Mouse (Mus musculus): ENCODE measurements around the gene Folr1.

DNA sequence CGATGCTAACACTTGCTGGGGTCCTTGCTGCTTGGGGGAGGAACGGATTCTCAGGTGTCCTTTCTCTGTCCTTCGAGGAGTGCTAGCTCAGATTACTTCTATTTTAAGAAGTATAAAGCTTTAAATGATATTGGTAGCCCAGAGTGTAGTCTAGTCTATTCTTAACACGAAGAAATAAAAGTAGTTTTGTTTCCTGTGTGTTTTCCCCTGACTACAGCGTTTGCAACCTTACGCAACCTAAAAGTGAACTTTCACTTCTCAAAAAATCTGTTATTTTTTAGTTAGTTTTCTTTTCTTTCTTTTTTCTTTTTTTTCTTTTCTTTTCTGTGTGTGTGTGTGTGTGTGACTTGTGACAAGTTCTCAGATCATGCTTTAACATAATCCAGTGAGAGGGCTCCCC, 18.9 kb downstream of the Folr1 start:
- TF ChIP-seq GATA1 (IDR thresholded peaks at IDR 0.05; ENCODE audit: borderline replicate concordance, low read length), result no peak
- no peak for TF ChIP-seq FLI1 (IDR thresholded peaks at IDR 0.05; ENCODE audit: low read length)
